Mouse (Mus musculus) liver, postnatal 0 days (tissue): Measurements from ENCODE around the gene Gh.

Experiments used
- CTCF ChIP-seq: sonication (generic); IDR thresholded peaks from 2 replicates; pipeline ENCODE4 v1.5.1; 2016; ENCODE audit warnings: antibody characterized with exemption, low read depth
- EP300 ChIP-seq: IDR thresholded peaks from 2 replicates; pipeline ENCODE4 v1.6.1; 2016; ENCODE audit warnings: antibody characterized with exemption, low read depth, mild to moderate bottlenecking

DNA sequence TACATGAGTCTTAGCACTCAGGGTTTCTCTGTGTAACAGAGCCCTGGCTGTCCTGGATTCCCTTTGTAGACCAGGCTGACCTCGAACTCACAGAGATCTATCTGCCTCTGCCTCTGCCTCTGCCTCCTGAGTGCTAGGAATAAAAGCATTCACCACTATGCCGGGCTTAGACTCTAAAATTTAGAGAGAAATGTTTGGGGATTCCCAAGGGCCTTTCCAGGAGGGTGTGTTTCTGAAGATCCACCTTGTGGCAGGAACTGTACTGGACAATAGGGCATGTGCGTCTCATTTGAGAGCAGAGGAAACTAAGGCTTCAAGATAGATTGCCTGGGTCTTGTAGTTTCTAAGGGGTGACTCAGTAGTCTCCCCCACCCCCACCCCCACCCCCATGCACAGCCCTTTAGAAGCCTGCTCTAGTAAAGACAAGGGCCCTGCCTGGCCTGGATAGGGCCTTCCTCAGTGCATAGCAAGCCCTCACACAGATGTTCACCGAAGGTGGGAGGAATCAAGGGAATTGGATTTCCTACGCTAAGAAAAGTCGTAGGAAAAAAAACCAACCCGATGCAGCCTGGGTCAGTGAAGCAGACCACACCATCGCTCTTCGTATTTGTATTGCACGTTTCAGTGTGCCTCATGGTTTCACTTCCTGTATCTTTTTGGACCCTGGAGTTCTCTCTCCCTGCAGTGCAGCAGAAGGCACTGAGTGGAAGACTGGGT, 3.8 kb upstream of the Gh start:
- TF ChIP-seq CTCF (no peak), EP300 (no peak)
